Mouse (Mus musculus) MEL (cell line): Measurements from ENCODE around the gene 4930519G04Rik. TPM values are rescaled to one million over a fixed set of nuclear protein-coding genes. Genes with fewer than 3 reads are reported as not detected.
A peak's percentile ranks its signal among the peaks of the same experiment; 100 is the strongest.
"Not testable (repeated sequence)": the region's sequence is repeated elsewhere in the genome, so short reads cannot be mapped to it uniquely, and the experiment has no call there.

Experiments
- DNase-seq: peaks from one replicate; pipeline ENCODE4 v3.0.0; 2011; ENCODE audit warnings: low read depth, low spot score
- H3K27ac ChIP-seq: 2 replicates; pipeline ENCODE4 v1.5.1; 2012; ENCODE audit warnings: low read depth, mild to moderate bottlenecking, control low read depth, low read length, moderate library complexity; ENCODE audit not compliant: control insufficient read depth
- H3K27me3 ChIP-seq, 2 experiments: fragments of 150-350 bp in 1 of 2; sonication (generic) in 1 of 2; 2 replicates each; pipeline ENCODE4 v1.6.1; 2012; ENCODE audit warnings: low read length in 2 of 2, mild to moderate bottlenecking in 2 of 2, improper control_type of control experiment in 1 of 2, moderate library complexity in 1 of 2; ENCODE audit not compliant: insufficient read depth in 2 of 2, control insufficient read depth in 1 of 2
- H3K36me3 ChIP-seq, 2 experiments: 2 replicates each; pipeline ENCODE4 v1.6.1; 2012 to 2014; ENCODE audit warnings: low read length in 2 of 2, improper control_type of control experiment in 1 of 2, inconsistent platforms in 1 of 2, mild to moderate bottlenecking in 1 of 2; ENCODE audit not compliant: insufficient read depth in 2 of 2, control insufficient read depth in 1 of 2
- H3K4me1 ChIP-seq, 2 experiments: fragments of 150-350 bp in 1 of 2; sonication (generic) in 1 of 2; 2 replicates each; pipeline ENCODE4 v1.6.1; 2012; ENCODE audit warnings: low read length in 2 of 2, improper control_type of control experiment in 1 of 2, mild to moderate bottlenecking in 1 of 2; ENCODE audit not compliant: insufficient read depth in 2 of 2, control insufficient read depth in 1 of 2
- H3K4me3 ChIP-seq, 2 experiments: fragments of 150-350 bp in 1 of 2; sonication (generic) in 1 of 2; 2 replicates each; pipeline ENCODE4 v1.5.1; 2012; ENCODE audit warnings: low read depth in 2 of 2, low read length in 2 of 2, mild to moderate bottlenecking in 2 of 2, moderate library complexity in 2 of 2, control low read depth in 1 of 2, improper control_type of control experiment in 1 of 2; ENCODE audit not compliant: control insufficient read depth in 1 of 2, insufficient read depth in 1 of 2
- H3K79me2 ChIP-seq: 2 replicates; pipeline ENCODE4 v1.6.1; 2012; ENCODE audit warnings: mild to moderate bottlenecking, low read length, moderate library complexity; ENCODE audit not compliant: control insufficient read depth, poor library complexity, insufficient read depth
- H3K9ac ChIP-seq: 2 replicates; pipeline ENCODE4 v1.6.1; 2012; ENCODE audit warnings: low read depth, mild to moderate bottlenecking, control low read depth, low read length, moderate library complexity; ENCODE audit not compliant: control insufficient read depth, poor library complexity, severe bottlenecking
- H3K9me3 ChIP-seq: fragments of 150-350 bp; sonication (generic); replicated peaks from 2 replicates; pipeline ENCODE4 v1.6.1; 2012; ENCODE audit warnings: mild to moderate bottlenecking, low read length, improper control_type of control experiment, moderate library complexity; ENCODE audit not compliant: insufficient read depth
- BHLHE40 ChIP-seq: IDR thresholded peaks from 2 replicates; pipeline ENCODE4 v1.6.1; 2012; ENCODE audit warnings: low read depth, mild to moderate bottlenecking, inconsistent platforms, low read length, improper control_type of control experiment, borderline replicate concordance
- CHD1 ChIP-seq: IDR thresholded peaks from 2 replicates; pipeline ENCODE4 v1.6.1; 2012; ENCODE audit warnings: low read depth, mild to moderate bottlenecking, inconsistent platforms, low read length, improper control_type of control experiment
- CTCF ChIP-seq, 3 experiments: IDR thresholded peaks in 2 of 3; conservative IDR thresholded peaks in 1 of 3; 2 replicates each; pipeline ENCODE4 v1.5.1; 2011 to 2012; ENCODE audit warnings: low read length in 3 of 3, low read depth in 2 of 3, mild to moderate bottlenecking in 2 of 3, improper control_type of control experiment in 1 of 3, inconsistent platforms in 1 of 3, mixed read lengths in 1 of 3, moderate library complexity in 1 of 3; ENCODE audit not compliant: control insufficient read depth in 1 of 3, insufficient read depth in 1 of 3, poor library complexity in 1 of 3, severe bottlenecking in 1 of 3
- ELF1 ChIP-seq: IDR thresholded peaks from 2 replicates; pipeline ENCODE4 v1.6.1; 2014; ENCODE audit warnings: low read depth, mild to moderate bottlenecking, inconsistent platforms, low read length, improper control_type of control experiment, moderate library complexity
- EP300 ChIP-seq, 2 experiments: IDR thresholded peaks; 2 replicates each; pipeline ENCODE4 v1.6.1; 2011; ENCODE audit warnings: improper control_type of control experiment in 2 of 2, low read length in 2 of 2, low read depth in 1 of 2, mild to moderate bottlenecking in 1 of 2
- GABPA ChIP-seq: IDR thresholded peaks from 2 replicates; pipeline ENCODE4 v1.6.1; 2012; ENCODE audit warnings: low read depth, mild to moderate bottlenecking, inconsistent platforms, low read length, improper control_type of control experiment, moderate library complexity
- GATA1 ChIP-seq: IDR thresholded peaks from 2 replicates; pipeline ENCODE4 v1.6.1; 2011; ENCODE audit warnings: low read depth, low read length, improper control_type of control experiment
- HCFC1 ChIP-seq: IDR thresholded peaks from 2 replicates; pipeline ENCODE4 v1.6.1; 2012; ENCODE audit warnings: low read depth, mild to moderate bottlenecking, inconsistent platforms, low read length, improper control_type of control experiment, moderate library complexity
- JUND ChIP-seq: IDR thresholded peaks from 2 replicates; pipeline ENCODE4 v1.6.1; 2011; ENCODE audit warnings: low read depth, mild to moderate bottlenecking, improper control_type of control experiment, low read length
- MAX ChIP-seq: IDR thresholded peaks from 2 replicates; pipeline ENCODE4 v1.6.1; 2011; ENCODE audit warnings: low read length, improper control_type of control experiment
- MEF2A ChIP-seq: IDR thresholded peaks from 2 replicates; pipeline ENCODE4 v1.6.1; 2014; ENCODE audit warnings: low read depth, mild to moderate bottlenecking, inconsistent platforms, low read length, improper control_type of control experiment; ENCODE audit not compliant: poor library complexity, insufficient replicate concordance, severe bottlenecking; ENCODE audit errors: extremely low read depth
- MXI1 ChIP-seq: IDR thresholded peaks from 2 replicates; pipeline ENCODE4 v1.6.1; 2011; ENCODE audit warnings: mild to moderate bottlenecking, low read depth, low read length, improper control_type of control experiment
- MYB ChIP-seq: IDR thresholded peaks from 2 replicates; pipeline ENCODE4 v1.6.1; 2011; ENCODE audit warnings: mild to moderate bottlenecking, low read depth, low read length, improper control_type of control experiment
- NELFE ChIP-seq: IDR thresholded peaks from 2 replicates; pipeline ENCODE4 v1.6.1; 2011; ENCODE audit warnings: low read depth, low read length, improper control_type of control experiment
- NRF1 ChIP-seq: IDR thresholded peaks from 2 replicates; pipeline ENCODE4 v1.6.1; 2014; ENCODE audit warnings: low read depth, mild to moderate bottlenecking, inconsistent platforms, low read length, improper control_type of control experiment, moderate library complexity; ENCODE audit not compliant: poor library complexity, insufficient read depth, severe bottlenecking
- POLR2AphosphoS2 ChIP-seq: IDR thresholded peaks from 2 replicates; pipeline ENCODE4 v1.6.1; 2011; ENCODE audit warnings: low read length, improper control_type of control experiment
- POLR2AphosphoS5 ChIP-seq: IDR thresholded peaks from 2 replicates; pipeline ENCODE4 v1.6.1; 2012; ENCODE audit warnings: low read depth, borderline replicate concordance, mild to moderate bottlenecking, inconsistent platforms, low read length, moderate library complexity, mixed read lengths
- RAD21 ChIP-seq: IDR thresholded peaks from 2 replicates; pipeline ENCODE4 v1.6.1; 2011; ENCODE audit warnings: mild to moderate bottlenecking, low read depth, low read length, improper control_type of control experiment
- SIN3A ChIP-seq: IDR thresholded peaks from 2 replicates; pipeline ENCODE4 v1.6.1; 2012; ENCODE audit warnings: low read length, improper control_type of control experiment, inconsistent platforms
- SMC3 ChIP-seq: IDR thresholded peaks from 2 replicates; pipeline ENCODE4 v1.6.1; 2011; ENCODE audit warnings: low read depth, low read length, improper control_type of control experiment
- TAL1 ChIP-seq: IDR thresholded peaks from 2 replicates; pipeline ENCODE4 v1.6.1; 2012; ENCODE audit warnings: mild to moderate bottlenecking, inconsistent platforms, low read length, moderate library complexity, mixed read lengths
- TBP ChIP-seq: IDR thresholded peaks from 2 replicates; pipeline ENCODE4 v1.8.0; 2011; ENCODE audit warnings: low read depth, low read length, improper control_type of control experiment
- UBTF ChIP-seq: IDR thresholded peaks from 2 replicates; pipeline ENCODE4 v1.6.1; 2012; ENCODE audit warnings: low read depth, mild to moderate bottlenecking, inconsistent platforms, low read length, improper control_type of control experiment, moderate library complexity, borderline replicate concordance; ENCODE audit not compliant: insufficient read depth
- USF1 ChIP-seq: IDR thresholded peaks from 2 replicates; pipeline ENCODE4 v1.6.1; 2014; ENCODE audit warnings: low read depth, mild to moderate bottlenecking, inconsistent platforms, low read length, improper control_type of control experiment, moderate library complexity
- ZKSCAN1 ChIP-seq: IDR thresholded peaks from 2 replicates; pipeline ENCODE4 v1.6.1; 2012; ENCODE audit warnings: low read depth, mild to moderate bottlenecking, inconsistent platforms, low read length, improper control_type of control experiment, moderate library complexity
- ZMIZ1 ChIP-seq: IDR thresholded peaks from 2 replicates; pipeline ENCODE4 v1.6.1; 2012; ENCODE audit warnings: low read depth, mild to moderate bottlenecking, inconsistent platforms, low read length, improper control_type of control experiment, moderate library complexity
- ZNF384 ChIP-seq: IDR thresholded peaks from 2 replicates; pipeline ENCODE4 v1.6.1; 2012; ENCODE audit warnings: low read depth, mild to moderate bottlenecking, inconsistent platforms, low read length, improper control_type of control experiment
- polyA plus RNA-seq, 2 experiments: library from polyadenylated mRNA; stranded (reverse) in 1 of 2; unstranded in 1 of 2; fragments of >175 nt in 1 of 2; fragments of >200 nt in 1 of 2; gene quantifications; 2 replicates each; pipeline versions ENCODE4 v1.2.1 to v1.2.4; 2012; ENCODE audit warnings: low replicate concordance in 2 of 2, low read depth in 1 of 2; ENCODE audit not compliant: insufficient read length in 2 of 2, insufficient read depth in 1 of 2, missing spikeins in 1 of 2
- total RNA-seq: library from RNA; depleted of rRNA; stranded (reverse); fragments of 300-350 nt; gene quantifications from 2 replicates; pipeline ENCODE4 v1.2.3, GENCODE M21; 2012; rRNA removed

The 4930519G04Rik gene
- total RNA-seq (not detected in 2 replicates), polyA plus RNA-seq (not detected)

DNA sequence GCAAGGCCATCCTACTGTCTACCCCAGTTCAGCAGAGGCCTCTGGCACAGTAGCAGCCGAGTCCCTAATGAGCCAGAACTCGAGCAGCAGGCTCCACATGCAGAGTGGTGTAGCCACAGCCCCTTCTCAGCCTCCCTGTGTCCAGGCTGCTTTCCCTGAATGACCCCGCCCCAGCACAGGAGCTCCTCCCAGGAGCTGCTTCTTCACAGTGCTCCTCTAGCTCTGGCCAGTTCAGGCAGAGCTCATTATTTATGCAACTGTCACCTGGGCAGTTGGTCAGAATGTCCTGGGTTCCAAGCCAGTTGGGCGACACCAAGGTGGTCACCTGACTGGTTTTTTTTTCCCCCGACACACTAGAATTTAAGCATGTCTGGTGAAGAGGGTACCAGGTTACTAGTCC, at the start of gene 4930519G04Rik:
Gene 4930519G04Rik, plus strand, starts transcription at position 301 of the 400 bp plus-strand sequence.
- not testable (repeated sequence) for H3K9me3 ChIP-seq, H3K79me2 ChIP-seq, H3K27me3 ChIP-seq, DNase-seq, H3K9ac ChIP-seq, H3K4me3 ChIP-seq, H3K36me3 ChIP-seq, H3K27ac ChIP-seq, H3K4me1 ChIP-seq

DNA sequence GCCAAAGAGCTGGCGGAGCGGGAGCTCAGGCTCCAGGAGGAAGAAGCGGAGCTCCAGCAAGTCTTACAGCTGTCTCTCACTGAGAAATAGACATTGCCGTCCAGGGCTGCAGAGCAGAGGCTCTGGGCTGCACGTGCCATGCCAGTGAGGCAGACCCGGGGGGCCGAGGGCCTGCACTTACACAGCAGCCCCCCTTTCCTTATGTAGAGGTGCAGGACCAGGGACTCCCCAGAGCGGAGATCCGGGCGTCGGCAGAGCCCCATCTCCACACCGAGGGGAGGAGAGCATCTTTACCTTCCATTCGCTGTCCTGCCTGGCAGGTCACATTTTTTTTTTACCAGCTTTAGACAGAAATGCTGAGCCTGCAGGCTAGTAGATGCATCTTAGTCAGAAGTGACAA, 49.1 kb upstream of the 4930519G04Rik start:
- Histone ChIP-seq H3K27ac (no peak overlapping the region), H3K4me3 (no peak overlapping the region), H3K27me3 (no peaks in the 10 kb centered on the region), H3K4me1 (no peaks in the 10 kb centered on the region; a peak in 2 of 4 replicates), H3K9ac (no peak overlapping the region), H3K9me3 (no peaks in the 10 kb centered on the region), H3K79me2 (no peaks in the 10 kb centered on the region), H3K36me3 (peaks cover 6 to 16% of the 10 kb centered on the region in 2 experiments)
- no peak for DNase-seq
- TF ChIP-seq NELFE (no peak), ZKSCAN1 (no peak), GABPA (no peak), NRF1 (no peak), TAL1 (no peak), MAX (no peak), RAD21 (no peak), MYB (no peak), TBP (no peak), ELF1 (no peak), ZMIZ1 (no peak), JUND (no peak), MXI1 (no peak), GATA1 (no peak), POLR2AphosphoS5 (no peak)

DNA sequence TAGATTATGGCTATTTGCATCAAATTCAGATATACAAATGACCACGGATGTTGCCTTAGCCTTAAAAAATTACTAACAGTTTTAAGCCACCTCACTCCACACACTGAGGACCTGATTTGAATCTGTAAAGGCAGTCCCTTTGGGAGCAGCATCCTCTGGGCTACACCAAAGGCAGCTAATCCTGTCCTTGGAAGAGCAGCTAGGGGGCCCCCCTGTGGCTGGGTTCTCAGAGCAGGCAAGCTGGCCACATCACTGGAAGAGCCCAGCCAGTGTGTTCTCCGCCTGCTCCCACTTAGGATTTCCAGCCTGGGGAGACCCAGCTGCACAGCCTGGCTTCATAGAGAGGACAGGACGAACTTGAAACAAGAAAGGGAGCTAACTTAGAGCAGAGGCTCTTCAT, 48.5 kb upstream of the 4930519G04Rik start:
- no peaks in the 10 kb centered on the region for H3K27me3 ChIP-seq
- no peaks in the 10 kb centered on the region; a peak in 2 of 4 replicates for H3K4me1 ChIP-seq
- H3K27ac ChIP-seq = no peak overlapping the region
- H3K4me3 ChIP-seq = no peak overlapping the region
- DNase-seq = no peak
- no peaks in the 10 kb centered on the region for H3K9me3 ChIP-seq
- H3K9ac ChIP-seq = no peak overlapping the region
- peaks cover 6 to 16% of the 10 kb centered on the region in 2 experiments for H3K36me3 ChIP-seq
- H3K79me2 ChIP-seq = no peaks in the 10 kb centered on the region
- peak; percentile 15 for TF ChIP-seq RAD21
- TF ChIP-seq ZNF384 = no peak
- TF ChIP-seq USF1 = no peak
- no peak for TF ChIP-seq CHD1
- TF ChIP-seq SIN3A = no peak
- TF ChIP-seq UBTF = no peak
- TF ChIP-seq JUND = no peak
- peak in 2 of 3 experiments; percentile 42 to 54; a peak in 4 of 6 replicates for TF ChIP-seq CTCF (IDR thresholded peaks at IDR 0.05 in 2 of 3, conservative IDR thresholded peaks at IDR 0.05 in 1 of 3; ENCODE audit: control insufficient read depth in 1 of 3, insufficient read depth in 1 of 3, low read depth in 2 of 3, low read length in 3 of 3, poor library complexity in 1 of 3, severe bottlenecking in 1 of 3)
- TF ChIP-seq SMC3 = peak; percentile 41
- no peak for TF ChIP-seq POLR2AphosphoS2
- no peak for TF ChIP-seq BHLHE40
- no peak for TF ChIP-seq HCFC1
- no peak for TF ChIP-seq EP300 (IDR thresholded peaks at IDR 0.05; ENCODE audit: low read depth in 1 of 2, low read length in 2 of 2)
- TF ChIP-seq MEF2A = no peak
- no peak for TF ChIP-seq POLR2AphosphoS5
